Mouse (Mus musculus): ENCODE data around the gene Lysmd2. TPM values are rescaled to one million over a fixed set of nuclear protein-coding genes. Genes with fewer than 3 reads are reported as not detected.

Gene Lysmd2
- total and polyA plus RNA-seq, 2 experiments from 2014 or later: 12.0 to 21.2 TPM

DNA sequence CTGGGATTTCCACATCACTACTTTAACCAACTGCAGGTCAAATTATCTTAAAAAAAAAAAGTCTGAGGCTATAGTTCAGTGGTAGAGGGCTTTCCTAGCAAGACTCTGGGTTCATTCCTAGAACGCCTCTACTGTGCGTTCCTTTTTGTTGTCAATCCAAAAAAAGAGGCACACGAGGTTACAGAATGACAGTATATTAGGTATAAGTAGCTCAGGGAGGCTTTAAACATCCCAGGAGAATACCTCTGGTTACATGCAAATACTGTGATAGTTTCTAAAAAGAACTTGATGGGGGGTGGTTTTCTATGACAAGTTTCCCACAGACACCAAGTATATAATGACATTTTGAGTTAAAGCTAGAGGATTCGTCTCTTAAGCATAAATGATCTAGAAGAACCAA is 18.0 kb upstream of the Lysmd2 start:
- Histone ChIP-seq H3K9ac (replicated peaks; ENCODE audit: low read depth, low read length) (no peak overlapping the region), H3K27ac (ENCODE audit: low read depth) (no peak overlapping the region), H3K27me3 (ENCODE audit: control insufficient read depth, insufficient read depth, low read length) (peaks cover 26% of the 10 kb centered on the region), H3K4me1 (ENCODE audit: control insufficient read depth, insufficient read depth) (no peaks in the 10 kb centered on the region), H3K36me3 (replicated peaks; ENCODE audit: control insufficient read depth, insufficient read depth, low read length) (no peaks in the 10 kb centered on the region), H3K4me2 (ENCODE audit: low read depth, low read length) (no peak overlapping the region), H3K4me3 (ENCODE audit: low read depth, low read length) (no peak overlapping the region), H3K9me3 (replicated peaks; ENCODE audit: control insufficient read depth, low read length) (no peaks in the 10 kb centered on the region)
- ATAC-seq (ENCODE audit: insufficient read depth, low read depth) (no peak), DNase-seq (ENCODE audit: low spot score) (no peak)
- TF ChIP-seq EP300 (IDR thresholded peaks at IDR 0.05; ENCODE audit: low read depth): no peak
- TF ChIP-seq CTCF (IDR thresholded peaks at IDR 0.05; ENCODE audit: low read depth): no peak
- WGBS: 82% methylated on average over 4 of the region's 4 CpGs

DNA sequence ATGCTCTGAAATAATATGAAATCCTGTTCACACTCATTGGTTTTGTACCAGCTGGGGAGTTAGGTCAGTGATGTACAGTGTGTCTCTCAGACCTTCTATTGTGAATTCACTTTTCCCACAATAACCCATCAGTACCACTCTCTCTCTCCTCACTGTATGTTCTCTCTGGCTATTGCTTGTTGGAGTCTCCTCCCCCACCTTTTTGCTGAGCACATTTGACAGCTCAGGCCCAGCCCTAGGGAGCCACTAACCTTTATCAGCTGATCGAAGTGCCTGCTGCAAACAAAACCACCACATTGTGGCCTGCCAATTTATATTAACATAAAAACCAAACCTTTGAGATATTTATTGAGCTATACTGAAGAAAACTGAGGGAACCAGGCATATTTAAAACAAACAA is 16.0 kb upstream of the Lysmd2 start:
- peaks cover 26% of the 10 kb centered on the region for H3K27me3 ChIP-seq (ENCODE audit: control insufficient read depth, insufficient read depth, low read length)
- WGBS: 54% methylated on average over 1 of the region's 1 CpGs
- H3K4me3 ChIP-seq (ENCODE audit: low read depth, low read length): no peak overlapping the region
- H3K36me3 ChIP-seq (replicated peaks; ENCODE audit: control insufficient read depth, insufficient read depth, low read length): no peaks in the 10 kb centered on the region
- DNase-seq (ENCODE audit: low spot score): no peak
- H3K9ac ChIP-seq (replicated peaks; ENCODE audit: low read depth, low read length): no peak overlapping the region
- no peak for ATAC-seq (ENCODE audit: insufficient read depth, low read depth)
- no peaks in the 10 kb centered on the region for H3K4me1 ChIP-seq (ENCODE audit: control insufficient read depth, insufficient read depth)
- no peak overlapping the region for H3K27ac ChIP-seq (ENCODE audit: low read depth)
- no peak overlapping the region for H3K4me2 ChIP-seq (ENCODE audit: low read depth, low read length)
- H3K9me3 ChIP-seq (replicated peaks; ENCODE audit: control insufficient read depth, low read length): no peaks in the 10 kb centered on the region
- TF ChIP-seq EP300 (IDR thresholded peaks at IDR 0.05; ENCODE audit: low read depth): no peak
- TF ChIP-seq CTCF (IDR thresholded peaks at IDR 0.05; ENCODE audit: low read depth): no peak

DNA sequence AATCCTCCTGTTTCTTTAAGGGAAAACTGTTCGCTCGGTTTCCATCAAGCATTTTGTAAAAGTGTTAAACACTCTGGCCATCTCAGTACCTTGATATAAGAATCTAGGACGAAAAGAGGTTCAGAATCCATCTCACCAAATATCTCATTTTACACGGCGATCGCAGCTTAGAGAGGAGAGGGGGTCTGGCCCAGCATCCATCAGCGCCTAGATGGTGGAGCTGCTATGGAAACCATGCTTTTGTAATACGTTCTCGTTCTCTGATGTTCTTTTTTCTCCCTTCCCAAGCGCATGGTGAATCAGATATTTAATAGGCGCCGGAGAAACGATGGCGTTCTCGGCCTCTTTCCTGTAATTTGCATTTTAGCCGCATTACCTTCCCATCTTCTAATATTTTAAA is 15.6 kb upstream of the Lysmd2 start:
- DNase-seq (ENCODE audit: low spot score) (no peak), ATAC-seq (ENCODE audit: insufficient read depth, low read depth) (no peak)
- Histone ChIP-seq H3K4me3 (ENCODE audit: low read depth, low read length) (peak overlapping the region; percentile 69; the same call in 1 of the 2 replicates), H3K9ac (replicated peaks; ENCODE audit: low read depth, low read length) (no peak overlapping the region), H3K36me3 (replicated peaks; ENCODE audit: control insufficient read depth, insufficient read depth, low read length) (no peaks in the 10 kb centered on the region), H3K27me3 (ENCODE audit: control insufficient read depth, insufficient read depth, low read length) (peaks cover 26% of the 10 kb centered on the region), H3K4me1 (ENCODE audit: control insufficient read depth, insufficient read depth) (no peaks in the 10 kb centered on the region), H3K27ac (ENCODE audit: low read depth) (no peak overlapping the region), H3K9me3 (replicated peaks; ENCODE audit: control insufficient read depth, low read length) (no peaks in the 10 kb centered on the region), H3K4me2 (ENCODE audit: low read depth, low read length) (peak overlapping the region; percentile 99)
- WGBS: 31% methylated on average over 16 of the region's 16 CpGs
- TF ChIP-seq EP300 (IDR thresholded peaks at IDR 0.05; ENCODE audit: low read depth): no peak
- TF ChIP-seq CTCF (IDR thresholded peaks at IDR 0.05; ENCODE audit: low read depth): no peak

DNA sequence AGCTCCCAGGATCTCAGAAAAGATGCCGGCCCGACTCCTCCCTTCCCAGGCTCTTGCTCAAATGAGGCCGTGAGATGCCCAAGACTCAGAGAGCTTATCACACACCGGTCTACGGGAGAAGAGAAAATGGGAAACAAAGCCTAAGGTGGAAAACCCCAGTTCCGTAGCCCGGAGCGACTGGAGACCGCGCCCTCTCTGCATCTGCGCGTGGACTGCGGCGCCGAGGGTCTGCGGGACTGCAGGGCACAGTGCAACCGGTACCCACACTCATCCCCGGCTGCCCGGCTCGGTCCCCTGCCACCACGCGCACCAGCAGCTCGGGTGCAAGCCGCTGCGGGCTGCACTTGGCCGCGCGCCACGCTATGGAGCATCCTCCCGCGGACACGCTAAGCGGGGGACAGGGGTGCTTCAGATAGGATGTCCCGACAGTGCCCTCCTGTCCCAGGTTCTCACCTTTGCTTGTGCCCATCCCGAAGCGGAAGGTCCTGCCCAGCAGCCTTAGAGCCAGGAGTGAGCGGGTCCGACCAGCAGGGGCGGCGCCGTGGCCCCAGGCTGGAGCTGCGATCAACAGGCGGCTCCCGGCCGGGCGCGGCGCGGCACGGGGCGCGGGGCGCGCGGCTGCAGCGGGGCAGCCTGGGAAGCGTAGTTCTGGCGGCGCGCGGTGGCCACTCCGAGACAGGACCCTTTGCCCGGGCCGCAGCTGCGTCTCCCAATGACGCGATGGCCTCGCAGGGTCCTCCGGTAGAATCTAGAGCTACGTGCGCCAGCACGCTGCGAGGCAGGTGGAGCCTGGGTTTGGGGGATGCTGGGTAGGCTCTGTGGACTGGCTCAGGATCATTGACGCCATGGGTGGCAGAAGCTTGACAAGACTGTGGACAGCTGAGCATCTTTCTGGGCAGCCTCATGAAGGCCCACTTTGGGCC is 14.7 kb upstream of the Lysmd2 start, which contains the start of gene Tmod2:
Gene Tmod2 (minus strand): TSS at position 755 of the 923 bp plus-strand sequence.
- Histone ChIP-seq H3K4me3 (ENCODE audit: low read depth, low read length) (peak within 1 kb of the TSS; percentile 69), H3K27me3 (ENCODE audit: control insufficient read depth, insufficient read depth, low read length) (peaks cover 26% of the 10 kb centered on the region), H3K27ac (ENCODE audit: low read depth) (no peak within 1 kb of the TSS), H3K4me1 (ENCODE audit: control insufficient read depth, insufficient read depth) (no peaks in the 10 kb centered on the region), H3K4me2 (ENCODE audit: low read depth, low read length) (peak within 1 kb of the TSS; percentile 99), H3K9me3 (replicated peaks; ENCODE audit: control insufficient read depth, low read length) (no peaks in the 10 kb centered on the region), H3K36me3 (replicated peaks; ENCODE audit: control insufficient read depth, insufficient read depth, low read length) (no peaks in the 10 kb centered on the region), H3K9ac (replicated peaks; ENCODE audit: low read depth, low read length) (peak within 1 kb of the TSS; percentile 52; the same call in 1 of the 2 replicates)
- TF ChIP-seq CTCF (IDR thresholded peaks at IDR 0.05; ENCODE audit: low read depth): no peak
- no peak for TF ChIP-seq EP300 (IDR thresholded peaks at IDR 0.05; ENCODE audit: low read depth)
- WGBS: 1% methylated on average over 64 of the region's 74 CpGs
- ATAC-seq (ENCODE audit: insufficient read depth, low read depth) (peak; percentile 77), DNase-seq (ENCODE audit: low spot score) (peak; percentile 24)

DNA sequence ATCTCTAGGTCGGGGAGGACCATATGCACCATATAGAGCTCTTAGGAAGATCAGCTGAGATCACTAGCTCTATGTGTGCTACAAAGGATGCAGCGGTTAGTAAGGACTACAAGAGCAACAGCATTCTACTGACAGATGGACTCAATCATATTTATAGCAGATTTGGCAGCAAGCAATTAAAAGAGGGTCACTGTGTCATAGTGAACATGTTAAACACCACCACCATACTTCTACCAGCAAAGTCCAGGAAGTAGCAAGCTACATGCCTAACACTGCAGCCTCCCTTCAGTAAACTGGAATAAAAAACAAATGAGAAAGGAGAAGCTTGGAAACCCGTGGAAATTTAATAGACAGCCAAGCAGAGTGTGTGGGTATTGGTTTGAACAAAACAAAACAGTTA is 9.0 kb upstream of the Lysmd2 start:
- 58% methylated on average over 3 of the region's 3 CpGs for WGBS
- Histone ChIP-seq H3K9ac (replicated peaks; ENCODE audit: low read depth, low read length) (no peak overlapping the region), H3K27ac (ENCODE audit: low read depth) (no peak overlapping the region), H3K36me3 (replicated peaks; ENCODE audit: control insufficient read depth, insufficient read depth, low read length) (no peaks in the 10 kb centered on the region), H3K4me3 (ENCODE audit: low read depth, low read length) (no peak overlapping the region), H3K4me2 (ENCODE audit: low read depth, low read length) (no peak overlapping the region), H3K4me1 (ENCODE audit: control insufficient read depth, insufficient read depth) (no peaks in the 10 kb centered on the region), H3K9me3 (replicated peaks; ENCODE audit: control insufficient read depth, low read length) (no peaks in the 10 kb centered on the region), H3K27me3 (ENCODE audit: control insufficient read depth, insufficient read depth, low read length) (no peaks in the 10 kb centered on the region)
- ATAC-seq (ENCODE audit: insufficient read depth, low read depth) (no peak), DNase-seq (ENCODE audit: low spot score) (no peak)
- no peak for TF ChIP-seq EP300 (IDR thresholded peaks at IDR 0.05; ENCODE audit: low read depth)
- TF ChIP-seq CTCF (IDR thresholded peaks at IDR 0.05; ENCODE audit: low read depth): no peak

Measured in heart, postnatal 0 days (tissue).